Mouse (Mus musculus): ENCODE measurements at regions not wholly inside any gene's neighbourhood (a gene's known extent, or its start where the extent isn't known, plus 50 kb on each side); places are given as distances from the start of the nearest gene placed in this dataset.

- TF ChIP-seq MYOG (IDR thresholded peaks at IDR 0.05; ENCODE audit: control insufficient read depth, extremely low read depth, insufficient read length) (no peak), FOSL1 (IDR thresholded peaks at IDR 0.05; ENCODE audit: insufficient read depth, low read length, poor library complexity, severe bottlenecking) (no peak), MAX (IDR thresholded peaks at IDR 0.05) (no peak), CTCF (IDR thresholded peaks at IDR 0.05; ENCODE audit: control insufficient read depth, insufficient read depth, insufficient read length) (no peak), USF1 (IDR thresholded peaks at IDR 0.05; ENCODE audit: low read depth) (no peak)
Observed at GRCm38 (mm10) chr13:90355602-90356001, 266.2 kb upstream of the Xrcc4 start.
